Mouse (Mus musculus): ENCODE results near the gene Dot1l.

GRCm38 (mm10) chr10:80804340-80804739 lies 49.3 kb downstream of the Dot1l start:
- no peak for TF ChIP-seq POLR2A (IDR thresholded peaks at IDR 0.05; ENCODE audit: borderline replicate concordance, control insufficient read depth, low read depth, low read length)
- TF ChIP-seq CTCF (IDR thresholded peaks at IDR 0.05; ENCODE audit: control insufficient read depth, insufficient read depth, low read length): no peak

Data from bone marrow, adult 2 months (tissue).